Mouse (Mus musculus): ENCODE measurements around the gene Rabgap1l.

Gene Rabgap1l

GRCm38 (mm10) chr1:160318057-160318725 lies 474.8 kb downstream of the Rabgap1l start:
- CTCF ChIA-PET, result no interaction called here

DNA sequence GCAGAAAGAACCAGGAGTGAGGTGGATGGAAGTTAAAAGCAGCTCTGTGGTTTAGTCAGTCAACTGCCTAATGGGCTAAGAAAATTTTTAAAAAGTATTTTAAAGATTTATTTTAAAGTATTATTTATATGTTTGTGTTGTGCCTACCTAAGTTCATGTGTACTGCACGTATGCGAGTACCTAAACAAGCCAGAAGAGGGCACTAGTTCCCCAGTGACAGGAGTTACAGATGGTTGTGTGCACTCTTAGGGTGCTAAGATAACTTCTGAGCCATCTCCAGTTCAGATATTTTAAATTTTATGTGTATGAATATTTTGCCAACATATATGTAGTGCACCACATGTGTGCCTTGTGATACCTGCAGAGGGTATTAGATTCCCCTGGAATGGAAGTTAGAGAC lies 476.8 kb downstream of the Rabgap1l start:
- CTCF ChIA-PET, result no interaction called here

GRCm38 (mm10) chr1:160312658-160313057 lies 480.4 kb downstream of the Rabgap1l start:
- CTCF ChIA-PET, result no interaction called here

- CTCF ChIA-PET, result no interaction called here
Observed at GRCm38 (mm10) chr1:160311861-160312260, 481.1 kb downstream of the Rabgap1l start.

DNA sequence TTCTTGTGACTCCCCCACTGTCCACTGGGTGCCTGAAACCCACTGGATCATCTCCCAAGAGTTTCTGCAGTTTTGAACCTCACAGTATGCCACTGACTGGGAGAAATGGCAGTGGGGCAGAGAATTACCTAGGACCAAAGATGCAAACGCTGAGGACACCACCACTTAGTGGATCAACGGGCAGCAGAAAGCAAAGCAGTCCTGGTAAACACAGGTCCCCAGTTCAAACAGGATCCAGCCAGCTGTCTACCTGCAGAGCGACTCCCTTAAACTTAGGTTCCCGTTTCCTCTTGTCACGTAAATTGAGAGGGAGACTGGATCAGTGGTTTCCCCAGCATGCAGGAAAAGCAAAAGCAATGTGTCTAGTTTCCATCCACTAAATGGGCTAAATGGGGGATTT lies 483.1 kb downstream of the Rabgap1l start:
- CTCF ChIA-PET, result no interaction called here

DNA sequence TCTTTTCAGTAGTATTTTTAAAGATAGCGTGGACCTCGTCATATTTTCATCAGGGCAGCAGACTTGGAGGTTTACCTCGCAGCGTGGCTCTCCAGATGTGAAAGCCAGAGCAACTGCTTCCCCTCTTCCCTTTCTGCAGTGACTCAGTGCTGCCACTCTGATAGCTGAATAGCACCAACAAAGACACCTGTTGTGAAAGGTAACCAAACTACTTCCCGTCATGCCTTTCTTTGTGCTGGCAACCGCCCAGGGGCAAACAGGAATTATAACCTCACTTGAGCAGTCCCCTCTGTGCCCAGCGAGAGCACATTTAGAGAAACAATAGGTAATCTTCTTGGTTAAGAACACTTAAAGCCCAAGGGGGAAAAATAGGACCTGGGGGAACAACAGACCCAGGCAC lies 484.0 kb downstream of the Rabgap1l start:
- CTCF ChIA-PET, result no interaction called here

- CTCF ChIA-PET, result no interaction called here
Observed at GRCm38 (mm10) chr1:160308498-160308897, 484.5 kb downstream of the Rabgap1l start.

- CTCF ChIA-PET, result interaction anchor here (0.5 kb wide), 1 partner anchor 436 kb away, joined by 4 read pairs; no protein-coding TSS in a partner anchor
Observed at GRCm38 (mm10) chr1:160306866-160307616, 486.0 kb downstream of the Rabgap1l start.

DNA sequence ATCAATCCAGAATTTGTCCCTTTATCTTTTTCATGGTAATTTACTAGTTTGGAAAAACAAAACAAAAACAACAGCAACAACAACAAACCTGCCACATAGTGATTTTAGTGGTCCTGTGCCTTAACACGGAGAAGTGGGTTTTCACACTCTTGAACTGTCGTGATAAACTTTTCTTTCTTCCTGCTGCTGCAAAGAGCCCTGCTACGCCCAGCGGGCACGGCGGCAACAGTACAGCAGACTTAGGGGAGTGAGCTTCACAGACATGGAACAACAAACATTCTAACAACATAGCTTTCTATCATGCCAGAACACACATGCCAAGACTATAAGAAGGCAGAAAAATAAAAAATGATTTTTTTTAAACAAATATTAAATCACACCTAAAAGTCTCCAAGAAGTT lies 486.7 kb downstream of the Rabgap1l start:
- CTCF ChIA-PET, result interaction anchor here (0.5 kb wide), 1 partner anchor 436 kb away, joined by 4 read pairs; no protein-coding TSS in a partner anchor

DNA sequence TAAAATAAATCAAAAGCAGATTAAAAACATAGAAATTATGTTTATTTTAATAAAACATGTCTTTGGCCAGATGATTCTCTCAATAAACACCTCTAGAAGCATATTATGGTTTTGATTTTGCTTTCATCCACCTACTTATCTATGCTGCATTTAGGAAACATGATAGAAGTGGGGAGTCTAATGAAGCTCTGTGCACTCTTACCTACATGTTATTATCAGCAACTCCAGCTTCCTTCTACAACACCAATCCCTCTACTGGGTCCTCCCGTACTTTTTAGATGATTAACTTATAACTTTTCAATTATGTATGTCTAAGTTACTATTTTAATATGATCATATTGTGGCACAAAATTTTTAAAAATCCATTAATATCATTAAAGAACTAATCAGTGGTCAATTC lies 487.2 kb downstream of the Rabgap1l start:
- CTCF ChIA-PET, result interaction anchor here (0.5 kb wide), 1 partner anchor 70 kb away, joined by 6 read pairs; no protein-coding TSS in a partner anchor

DNA sequence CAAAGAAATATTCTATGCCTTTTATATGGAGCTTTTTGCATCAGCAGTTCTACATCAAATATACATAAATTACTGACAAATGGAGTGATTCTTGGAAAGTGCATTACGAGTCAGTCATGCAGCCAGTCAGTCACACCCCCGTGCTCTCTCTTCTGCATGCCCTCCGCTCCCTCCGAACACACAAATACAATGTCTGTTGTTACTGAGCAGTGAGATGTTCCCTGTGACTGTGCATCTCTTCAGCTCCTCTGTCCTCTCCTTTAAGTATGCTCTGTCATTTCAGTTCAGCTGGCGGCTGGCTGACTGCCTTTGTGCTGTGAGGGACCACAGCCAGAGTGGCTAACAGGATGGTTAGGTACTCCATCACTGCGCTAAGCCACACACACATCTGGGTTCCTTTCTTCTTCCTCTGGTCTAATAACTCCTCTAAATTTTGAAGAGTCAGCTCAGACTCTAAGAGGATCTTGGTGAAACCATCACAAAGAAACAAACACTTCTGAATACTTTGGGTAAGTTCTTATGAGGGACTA lies 488.0 kb downstream of the Rabgap1l start:
- CTCF ChIA-PET, result interaction anchor here (0.5 kb wide), 1 partner anchor 69 kb away, joined by 6 read pairs; no protein-coding TSS in a partner anchor

GRCm38 (mm10) chr1:160302268-160302667 lies 490.7 kb downstream of the Rabgap1l start:
- CTCF ChIA-PET, result no interaction called here

DNA sequence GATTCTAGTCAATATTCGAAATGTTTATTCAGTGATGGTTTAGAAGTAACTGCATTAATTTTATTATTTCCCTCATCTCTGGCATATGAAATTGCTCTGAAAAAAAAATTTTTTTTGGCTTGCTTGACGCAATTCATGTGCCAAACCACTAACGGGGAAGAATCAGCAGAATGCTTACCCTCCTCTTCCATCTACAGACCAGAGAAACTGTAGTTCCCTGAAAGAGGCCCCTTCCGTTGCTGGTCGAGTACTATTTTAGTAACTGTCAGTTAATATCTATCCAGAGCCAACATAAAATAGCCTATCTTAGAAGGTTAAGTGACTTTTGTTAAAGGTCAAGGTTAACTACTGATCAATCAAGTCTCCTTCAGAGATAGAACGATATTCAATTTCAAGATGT lies 491.9 kb downstream of the Rabgap1l start:
- CTCF ChIA-PET, result no interaction called here

GRCm38 (mm10) chr1:160300704-160301103 lies 492.3 kb downstream of the Rabgap1l start:
- CTCF ChIA-PET, result no interaction called here

DNA sequence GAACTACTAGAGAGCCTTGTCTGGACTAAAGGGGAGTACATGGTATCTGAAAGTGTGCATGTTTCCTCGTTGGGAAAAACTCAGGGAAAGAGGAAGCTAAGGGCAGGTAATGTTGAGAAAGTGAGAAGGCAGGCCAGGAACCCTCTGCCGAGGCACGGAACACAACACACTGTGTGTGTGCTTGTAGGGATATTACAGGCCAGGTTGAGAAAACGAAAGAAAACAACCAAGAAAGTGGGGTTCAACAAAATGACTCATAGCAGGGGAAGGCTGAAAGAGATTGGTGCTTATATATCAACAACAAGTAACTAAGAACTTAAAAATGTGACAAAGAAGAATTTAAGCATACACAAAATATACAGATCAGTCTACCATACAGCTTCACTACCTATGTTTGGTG lies 493.0 kb downstream of the Rabgap1l start:
- CTCF ChIA-PET, result no interaction called here

DNA sequence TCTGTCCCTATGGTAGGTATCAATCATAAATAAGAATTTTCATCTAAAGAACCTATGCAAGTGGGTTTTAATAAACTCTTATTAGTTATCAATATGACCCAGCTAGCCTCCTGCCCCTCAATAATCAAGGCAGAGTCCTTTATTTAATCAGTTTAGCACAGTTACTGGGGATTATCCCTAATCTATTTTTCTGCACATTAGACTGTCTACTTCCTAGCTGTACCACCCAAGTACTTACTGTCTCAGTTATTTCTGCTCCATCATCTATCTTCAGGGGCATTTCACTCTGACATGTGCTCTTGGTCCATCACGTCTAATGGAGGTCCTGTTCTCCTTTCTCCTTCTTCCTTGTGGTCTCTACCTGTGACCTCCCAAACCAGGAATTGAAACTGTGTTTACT lies 494.1 kb downstream of the Rabgap1l start:
- CTCF ChIA-PET, result no interaction called here

DNA sequence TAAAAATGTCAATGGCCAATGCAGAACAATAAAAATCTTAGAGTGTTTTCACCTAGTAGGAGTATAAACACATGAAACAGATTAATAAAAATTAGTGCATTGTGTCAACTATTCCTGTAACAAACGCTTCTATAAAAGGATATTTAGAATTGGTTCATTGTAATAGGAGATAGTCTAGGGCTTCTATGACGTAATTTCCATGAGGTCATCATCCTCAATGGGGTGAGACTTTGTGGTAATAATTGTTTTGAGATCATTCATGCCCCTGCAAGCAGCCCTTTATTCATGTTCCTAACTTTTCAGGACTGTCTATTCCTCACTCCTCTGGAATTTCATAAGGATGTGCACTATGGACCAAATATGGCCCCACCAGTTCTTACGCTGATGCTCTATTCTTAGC lies 495.3 kb downstream of the Rabgap1l start:
- CTCF ChIA-PET, result interaction anchor here (0.6 to 1.1 kb wide), 3 partner anchors 50 to 1098 kb away, joined by 3 to 5 read pairs (median 4); no protein-coding TSS in a partner anchor

DNA sequence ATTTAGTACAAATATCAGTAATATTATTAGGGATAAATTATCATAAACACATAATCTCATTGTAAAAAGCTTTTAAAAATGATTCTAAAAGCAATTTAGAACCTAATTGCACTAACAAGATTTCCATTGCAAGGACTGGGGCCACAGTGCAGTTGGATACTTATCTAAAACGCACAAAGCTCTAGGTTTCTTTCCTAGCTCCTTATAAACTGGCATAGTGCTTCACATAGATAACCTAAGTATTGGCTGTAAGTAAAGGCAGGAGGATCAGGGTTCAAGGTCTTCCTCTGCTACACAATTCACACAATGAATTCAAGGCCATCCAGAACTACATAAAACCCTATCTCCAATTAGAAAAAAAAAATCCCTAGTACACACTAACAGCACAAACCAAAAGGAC lies 497.7 kb downstream of the Rabgap1l start:
- CTCF ChIA-PET, result no interaction called here

GRCm38 (mm10) chr1:160293488-160293887 lies 499.5 kb downstream of the Rabgap1l start:
- CTCF ChIA-PET, result interaction anchor here (0.6 kb wide), 1 partner anchor 683 kb away, joined by 8 read pairs; no protein-coding TSS in a partner anchor

DNA sequence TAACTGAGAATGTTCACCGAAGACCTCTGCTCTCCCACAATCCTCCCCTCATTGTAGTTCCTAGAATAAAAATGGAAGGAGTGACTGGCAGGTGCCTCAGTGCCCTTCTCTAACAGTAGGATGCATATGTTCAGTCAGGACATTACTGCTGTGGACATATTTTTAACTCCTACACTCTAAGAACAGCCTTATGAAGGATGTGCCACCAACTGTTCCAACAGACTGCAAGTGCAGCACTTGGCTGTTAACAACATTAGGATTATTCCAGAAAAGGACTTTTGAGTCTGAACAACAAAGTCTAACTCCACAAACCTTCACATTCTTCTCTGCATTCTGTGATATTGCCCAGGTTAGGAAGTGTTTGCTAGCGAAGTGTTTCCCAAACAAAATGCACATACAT lies 501.0 kb downstream of the Rabgap1l start:
- CTCF ChIA-PET, result no interaction called here

- CTCF ChIA-PET, result no interaction called here
Observed at GRCm38 (mm10) chr1:160290242-160290641, 502.8 kb downstream of the Rabgap1l start.

DNA sequence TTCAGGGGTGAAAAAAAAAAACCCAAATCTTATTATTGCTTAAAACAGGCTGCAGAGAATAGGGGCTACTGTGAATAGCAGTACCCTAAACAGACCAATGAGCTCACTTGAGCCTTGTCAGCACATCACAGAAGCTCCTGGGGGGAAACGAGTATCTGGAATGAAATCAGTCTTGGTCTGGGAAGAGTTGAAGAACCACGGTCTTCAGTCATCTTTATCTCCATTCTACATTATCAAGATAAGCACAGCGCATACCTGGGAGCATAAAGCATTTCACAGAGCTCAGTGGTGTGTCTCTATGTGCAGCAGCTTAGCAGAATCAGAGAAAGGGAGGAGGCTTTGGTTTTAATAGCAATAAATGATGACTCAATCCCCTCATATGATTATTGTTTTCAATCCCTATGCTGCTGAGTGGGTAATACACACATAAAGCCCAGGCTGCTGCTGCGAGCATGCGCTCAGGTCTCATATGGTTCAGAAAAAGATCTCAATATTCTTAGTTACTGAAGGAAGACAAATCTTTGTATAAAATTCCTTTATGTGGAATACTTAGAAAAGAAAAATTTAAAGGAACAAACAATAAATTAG lies 505.9 kb downstream of the Rabgap1l start:
- CTCF ChIA-PET, result no interaction called here
